Mouse (Mus musculus) T-helper 2 cell (primary cell): ENCODE data around the gene Cmtm7.

Experiments
- in situ Hi-C: fragments of 300-600 bp; cut with MboI, MseI; formaldehyde crosslinking; loops from one replicate; pipeline ENCODE4 v1.15.1; 2025; ENCODE audit warnings: high pct_unique_total_duplicates

The Cmtm7 gene

GRCm38 (mm10) chr9:114767030-114767429 is 14.6 kb downstream of the Cmtm7 start:
- in situ Hi-C loops: no loop called here

- in situ Hi-C loops: no loop called here
Measured at GRCm38 (mm10) chr9:114763341-114763740, 18.3 kb downstream of the Cmtm7 start.

- in situ Hi-C loops: no loop called here
Measured at GRCm38 (mm10) chr9:114761848-114762247, 19.8 kb downstream of the Cmtm7 start.

- in situ Hi-C loops: no loop called here
Measured at GRCm38 (mm10) chr9:114760353-114760752, 21.3 kb downstream of the Cmtm7 start.

- in situ Hi-C loops: no loop called here
Measured at GRCm38 (mm10) chr9:114759886-114760285, 21.8 kb downstream of the Cmtm7 start.

- in situ Hi-C loops: no loop called here
Measured at GRCm38 (mm10) chr9:114758801-114759200, 22.9 kb downstream of the Cmtm7 start.

GRCm38 (mm10) chr9:114758272-114758671 is 23.4 kb downstream of the Cmtm7 start:
- in situ Hi-C loops: no loop called here

- in situ Hi-C loops: no loop called here
Measured at GRCm38 (mm10) chr9:114752863-114753484, 28.7 kb downstream of the Cmtm7 start.

- in situ Hi-C loops: no loop called here
Measured at GRCm38 (mm10) chr9:114752311-114752710, 29.3 kb downstream of the Cmtm7 start.

GRCm38 (mm10) chr9:114751582-114751981 is 30.1 kb downstream of the Cmtm7 start:
- in situ Hi-C loops: no loop called here

GRCm38 (mm10) chr9:114747466-114747865 is 34.2 kb downstream of the Cmtm7 start:
- in situ Hi-C loops: loop anchor here (5.0 kb wide), 1 partner anchor 35 kb away; the partner anchor contains the start of gene Cmtm7

GRCm38 (mm10) chr9:114747012-114747411 is 34.6 kb downstream of the Cmtm7 start:
- in situ Hi-C loops: loop anchor here (5.0 kb wide), 1 partner anchor 35 kb away; the partner anchor contains the start of gene Cmtm7

GRCm38 (mm10) chr9:114745654-114746053 is 36.0 kb downstream of the Cmtm7 start:
- in situ Hi-C loops: loop anchor here (5.0 kb wide), 1 partner anchor 37 kb away; the partner anchor contains the start of gene Cmtm7

- in situ Hi-C loops: loop anchor here (5.0 kb wide), 1 partner anchor 37 kb away; the partner anchor contains the start of gene Cmtm7
Measured at GRCm38 (mm10) chr9:114745163-114745562, 36.5 kb downstream of the Cmtm7 start.

GRCm38 (mm10) chr9:114742731-114743130 is 38.9 kb downstream of the Cmtm7 start:
- in situ Hi-C loops: no loop called here

GRCm38 (mm10) chr9:114740336-114740735 is 41.3 kb downstream of the Cmtm7 start:
- in situ Hi-C loops: no loop called here

- in situ Hi-C loops: loop anchor here (10.0 kb wide), 1 partner anchor 92 kb away; the partner anchor contains the start of gene Cnot10
Measured at GRCm38 (mm10) chr9:114736442-114736841, 45.2 kb downstream of the Cmtm7 start.

- in situ Hi-C loops: loop anchor here (10.0 kb wide), 1 partner anchor 88 kb away; the partner anchor contains the start of gene Cnot10
Measured at GRCm38 (mm10) chr9:114733238-114733637, 48.4 kb downstream of the Cmtm7 start.

- in situ Hi-C loops: loop anchor here (10.0 kb wide), 1 partner anchor 87 kb away; the partner anchor contains the start of gene Cnot10
Measured at GRCm38 (mm10) chr9:114731871-114732682, 49.6 kb downstream of the Cmtm7 start.

- in situ Hi-C loops: loop anchor here (10.0 kb wide), 1 partner anchor 86 kb away; the partner anchor contains the start of gene Cnot10
Measured at GRCm38 (mm10) chr9:114731011-114731755, 50.5 kb downstream of the Cmtm7 start, which contains the start of gene Cmtm6. Gene Cmtm6, plus strand, starts transcription at chr9:114731116.
